Mouse (Mus musculus) liver, embryonic 14.5 days (tissue): ENCODE measurements at regions not wholly inside any gene's neighbourhood (a gene's known extent, or its start where the extent isn't known, plus 50 kb on each side); places are given as distances from the start of the nearest gene placed in this dataset.

Experiments used
- CTCF ChIP-seq: IDR thresholded peaks from 2 replicates; pipeline ENCODE4 v1.5.1; 2016; ENCODE audit warnings: antibody characterized with exemption, low read depth, control low read depth
- EP300 ChIP-seq: IDR thresholded peaks from 2 replicates; pipeline ENCODE4 v1.6.1; 2016; ENCODE audit warnings: antibody characterized with exemption, low read depth

GRCm38 (mm10) chr13:78444691-78445349 is 245.3 kb upstream of the Nr2f1 start:
- TF ChIP-seq CTCF (no peak), EP300 (no peak)
